Mouse (Mus musculus): ENCODE data around the gene Mettl25.

GRCm38 (mm10) chr10:105741736-105742135, 99.4 kb downstream of the Mettl25 start:
- TF ChIP-seq CTCF (conservative IDR thresholded peaks at IDR 0.05; ENCODE audit: low read length) (no peak), POU5F1 (IDR thresholded peaks at IDR 0.05; ENCODE audit: borderline replicate concordance, low read length) (no peak), NANOG (IDR thresholded peaks at IDR 0.05; ENCODE audit: borderline replicate concordance, low read length) (no peak)

Measured in E14TG2a.4 (cell line).